Mouse (Mus musculus): Measurements from ENCODE around the gene Tmem139. TPM values are rescaled to one million over a fixed set of nuclear protein-coding genes. Genes with fewer than 3 reads are reported as not detected.

Gene Tmem139
- polyA plus RNA-seq, 1 experiment from 2014 or later, result 3.0 TPM

DNA sequence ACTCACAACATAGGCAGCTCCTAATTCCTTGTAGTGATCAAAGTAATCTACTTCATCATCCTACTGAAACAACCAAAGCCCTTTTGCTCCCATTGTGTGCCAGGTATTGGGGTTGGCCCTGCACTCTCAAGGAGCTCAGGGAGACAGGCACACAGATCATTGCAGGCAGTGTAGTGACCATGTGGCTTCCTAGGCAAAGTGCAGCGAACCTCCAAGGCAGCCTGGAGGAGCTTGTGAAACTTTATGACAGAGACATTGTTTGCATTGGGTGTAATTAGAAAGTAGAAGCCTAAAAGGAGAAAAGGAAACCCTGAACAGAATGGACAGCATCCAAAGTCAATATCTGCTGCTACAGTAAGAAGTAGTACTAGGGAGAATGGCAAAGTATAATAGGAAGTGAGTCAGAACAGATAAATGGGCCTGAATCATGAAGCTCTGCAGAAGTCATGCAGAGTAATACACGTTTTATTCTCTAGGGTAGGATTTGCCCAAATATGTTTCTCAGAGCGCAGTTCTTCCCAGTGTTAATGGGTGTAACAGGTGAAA lies 33.9 kb downstream of the Tmem139 start:
- no peak for ATAC-seq (ENCODE audit: low FRiP score, low TSS enrichment)
- no peak overlapping the region for H3K4me3 ChIP-seq (ENCODE audit: low read length)
- WGBS, result 74% methylated on average over 3 of the region's 3 CpGs
- no peaks in the 10 kb centered on the region for H3K27me3 ChIP-seq (ENCODE audit: control insufficient read depth, insufficient read depth, low read length)
- H3K4me2 ChIP-seq (replicated peaks; ENCODE audit: low read depth, low read length), result no peak overlapping the region
- H3K9me3 ChIP-seq (ENCODE audit: control insufficient read depth, low read length), result no peaks in the 10 kb centered on the region
- H3K9ac ChIP-seq (ENCODE audit: low read depth, low read length), result no peak overlapping the region
- H3K4me1 ChIP-seq (ENCODE audit: control insufficient read depth, insufficient read depth, low read length), result no peaks in the 10 kb centered on the region
- no peak overlapping the region for H3K27ac ChIP-seq (ENCODE audit: low read depth, low read length)
- H3K36me3 ChIP-seq (ENCODE audit: control insufficient read depth, insufficient read depth, low read length), result no peaks in the 10 kb centered on the region

DNA sequence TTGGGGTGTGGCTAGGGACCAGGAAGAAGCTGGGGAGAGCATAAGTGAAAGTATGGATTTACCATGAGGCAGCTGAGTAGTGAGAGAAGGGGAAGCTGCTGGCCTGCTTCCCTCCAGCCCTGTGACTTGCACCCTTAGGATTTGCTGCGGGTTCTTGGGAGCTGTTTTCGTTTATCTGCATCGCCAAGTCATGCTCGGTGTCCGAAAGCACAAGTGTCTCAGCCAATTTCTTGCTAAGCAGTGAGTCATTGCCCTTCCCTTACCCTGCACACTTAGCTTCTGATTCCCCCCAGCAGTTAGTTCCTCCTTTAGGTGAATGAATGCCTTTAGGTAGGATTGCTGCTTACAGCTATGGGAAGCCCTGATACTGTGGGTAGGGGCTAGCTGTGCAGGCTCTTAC lies 37.6 kb downstream of the Tmem139 start:
- no peak for ATAC-seq (ENCODE audit: low FRiP score, low TSS enrichment)
- Histone ChIP-seq H3K36me3 (ENCODE audit: control insufficient read depth, insufficient read depth, low read length) (no peaks in the 10 kb centered on the region), H3K4me3 (ENCODE audit: low read length) (no peak overlapping the region), H3K4me2 (replicated peaks; ENCODE audit: low read depth, low read length) (no peak overlapping the region), H3K27ac (ENCODE audit: low read depth, low read length) (no peak overlapping the region), H3K9ac (ENCODE audit: low read depth, low read length) (no peak overlapping the region), H3K4me1 (ENCODE audit: control insufficient read depth, insufficient read depth, low read length) (no peaks in the 10 kb centered on the region), H3K27me3 (ENCODE audit: control insufficient read depth, insufficient read depth, low read length) (no peaks in the 10 kb centered on the region), H3K9me3 (ENCODE audit: control insufficient read depth, low read length) (no peaks in the 10 kb centered on the region)
- WGBS, result 94% methylated on average over 5 of the region's 5 CpGs

- no peak overlapping the region for H3K9ac ChIP-seq (ENCODE audit: low read depth, low read length)
- H3K4me1 ChIP-seq (ENCODE audit: control insufficient read depth, insufficient read depth, low read length), result no peaks in the 10 kb centered on the region
- no peak overlapping the region for H3K4me2 ChIP-seq (replicated peaks; ENCODE audit: low read depth, low read length)
- 0 out of 2 replicates have a peak, but pooled peaks have one; percentile 20 for ATAC-seq (ENCODE audit: low FRiP score, low TSS enrichment)
- no peak overlapping the region for H3K4me3 ChIP-seq (ENCODE audit: low read length)
- H3K27ac ChIP-seq (ENCODE audit: low read depth, low read length), result no peak overlapping the region
- 58% methylated on average over 8 of the region's 8 CpGs for WGBS
- H3K36me3 ChIP-seq (ENCODE audit: control insufficient read depth, insufficient read depth, low read length), result no peaks in the 10 kb centered on the region
- no peaks in the 10 kb centered on the region for H3K9me3 ChIP-seq (ENCODE audit: control insufficient read depth, low read length)
- no peaks in the 10 kb centered on the region for H3K27me3 ChIP-seq (ENCODE audit: control insufficient read depth, insufficient read depth, low read length)
Measured at GRCm38 (mm10) chr6:42309816-42310378, 48.1 kb downstream of the Tmem139 start.

DNA sequence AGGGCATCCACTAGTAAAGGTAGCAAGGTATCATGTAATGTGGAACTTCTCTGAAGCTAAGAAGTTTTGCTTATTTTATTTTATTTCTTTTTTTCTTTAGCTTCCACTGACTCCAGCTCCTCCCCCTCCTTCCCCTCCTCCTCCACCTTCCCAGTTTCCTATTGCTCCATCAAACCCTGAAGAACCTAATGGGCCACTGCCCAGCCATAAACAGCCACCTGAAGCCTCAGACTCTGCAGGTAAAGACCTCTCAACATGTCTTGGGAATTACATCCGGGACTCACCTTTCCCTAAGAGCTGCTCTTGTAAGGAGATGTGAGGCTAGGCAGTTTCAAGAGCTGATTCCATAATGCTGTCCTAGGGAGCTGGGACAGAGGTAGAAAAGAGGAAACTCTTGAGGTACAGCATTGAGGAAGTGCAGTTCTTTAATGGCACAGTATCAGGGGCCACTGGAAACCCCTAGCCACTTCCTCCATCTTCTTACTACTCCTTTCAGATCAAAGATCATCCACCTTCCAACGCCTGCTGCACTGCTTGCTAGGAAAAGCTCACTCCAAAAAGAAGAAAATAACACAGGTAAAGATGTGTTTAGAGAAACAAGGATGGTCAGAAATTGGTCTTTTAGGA lies 48.8 kb downstream of the Tmem139 start:
- Histone ChIP-seq H3K27me3 (ENCODE audit: control insufficient read depth, insufficient read depth, low read length) (no peaks in the 10 kb centered on the region), H3K4me2 (replicated peaks; ENCODE audit: low read depth, low read length) (no peak overlapping the region), H3K27ac (ENCODE audit: low read depth, low read length) (no peak overlapping the region), H3K36me3 (ENCODE audit: control insufficient read depth, insufficient read depth, low read length) (no peaks in the 10 kb centered on the region), H3K9ac (ENCODE audit: low read depth, low read length) (no peak overlapping the region), H3K4me3 (ENCODE audit: low read length) (no peak overlapping the region), H3K4me1 (ENCODE audit: control insufficient read depth, insufficient read depth, low read length) (no peaks in the 10 kb centered on the region), H3K9me3 (ENCODE audit: control insufficient read depth, low read length) (no peaks in the 10 kb centered on the region)
- WGBS, result 95% methylated on average over 2 of the region's 2 CpGs
- no peak for ATAC-seq (ENCODE audit: low FRiP score, low TSS enrichment)

Other genes with a start within 250 kb of the Tmem139 start
- gene Sva, start 223.6 kb upstream of the Tmem139 start, polyA plus RNA-seq (2014; fragmentation: Nextera tagmentation; extraction: Ambion mirVana), result not detected in 2 replicates
- not detected in 2 replicates for gene Tas2r139, start 121.0 kb upstream of the Tmem139 start, polyA plus RNA-seq (2014; fragmentation: Nextera tagmentation; extraction: Ambion mirVana)
- not detected in 2 replicates for gene Tas2r144, start 46.6 kb upstream of the Tmem139 start, polyA plus RNA-seq (2014; fragmentation: Nextera tagmentation; extraction: Ambion mirVana)
- 33.3 and 37.2 TPM in 2 replicates for gene Gstk1, start 16.0 kb upstream of the Tmem139 start, polyA plus RNA-seq (2014; fragmentation: Nextera tagmentation; extraction: Ambion mirVana)
- gene Casp2, start 3.0 kb downstream of the Tmem139 start, polyA plus RNA-seq (2014; fragmentation: Nextera tagmentation; extraction: Ambion mirVana), result 46.1 and 66.5 TPM in 2 replicates
- gene Clcn1, start 24.7 kb downstream of the Tmem139 start, polyA plus RNA-seq (2014; fragmentation: Nextera tagmentation; extraction: Ambion mirVana), result 0.20 TPM in 2 replicates
- 0.05 and 0.11 TPM in 2 replicates for gene Fam131b, start 62.7 kb downstream of the Tmem139 start, polyA plus RNA-seq (2014; fragmentation: Nextera tagmentation; extraction: Ambion mirVana)
- 87.0 and 118 TPM in 2 replicates for gene Zyx, start 87.7 kb downstream of the Tmem139 start, polyA plus RNA-seq (2014; fragmentation: Nextera tagmentation; extraction: Ambion mirVana)
- gene Epha1, start 111.3 kb downstream of the Tmem139 start, polyA plus RNA-seq (2014; fragmentation: Nextera tagmentation; extraction: Ambion mirVana), result 3.1 and 3.3 TPM in 2 replicates
- gene Tas2r143, start 138.3 kb downstream of the Tmem139 start, polyA plus RNA-seq (2014; fragmentation: Nextera tagmentation; extraction: Ambion mirVana), result not detected in 2 replicates
- gene Tas2r135, start 143.5 kb downstream of the Tmem139 start, polyA plus RNA-seq (2014; fragmentation: Nextera tagmentation; extraction: Ambion mirVana), result not detected in 2 replicates
- not detected in 2 replicates for gene Tas2r126, start 172.6 kb downstream of the Tmem139 start, polyA plus RNA-seq (2014; fragmentation: Nextera tagmentation; extraction: Ambion mirVana)
- gene Olfr458, start 203.2 kb downstream of the Tmem139 start, polyA plus RNA-seq (2014; fragmentation: Nextera tagmentation; extraction: Ambion mirVana), result not detected in 2 replicates
- 0.14 TPM in 1 of 2 replicates, not detected in the other for gene Olfr457, start 214.4 kb downstream of the Tmem139 start, polyA plus RNA-seq (2014; fragmentation: Nextera tagmentation; extraction: Ambion mirVana)
- gene Olfr456, start 225.2 kb downstream of the Tmem139 start, polyA plus RNA-seq (2014; fragmentation: Nextera tagmentation; extraction: Ambion mirVana), result not detected in 2 replicates